Mouse (Mus musculus) hindbrain, embryonic 11.5 days (tissue): ENCODE measurements around the gene Mphosph9. TPM values are rescaled to one million over a fixed set of nuclear protein-coding genes. Genes with fewer than 3 reads are reported as not detected.
A peak's percentile ranks its signal among the peaks of the same experiment; 100 is the strongest.
"Not testable (repeated sequence)": the region's sequence is repeated elsewhere in the genome, so short reads cannot be mapped to it uniquely, and the experiment has no call there.

Experiments used
- ATAC-seq: fragments of 200-750 bp; cut with Nextera tagmentation; 2 replicates; pipeline ENCODE4 v1.8.0; 2017; ENCODE audit warnings: mild to moderate bottlenecking, moderate TSS enrichment, moderate library complexity; ENCODE audit not compliant: low FRiP score
- DNase-seq: peaks from one replicate; pipeline ENCODE4 v3.0.0-alpha.2; 2015; ENCODE audit warnings: low spot score
- H3K27ac ChIP-seq: fragments of 300-500 bp; sonication (generic); 2 replicates; pipeline ENCODE4 v1.5.1; 2014; ENCODE audit warnings: mild to moderate bottlenecking, low read depth, low read length
- H3K27me3 ChIP-seq: fragments of 300-500 bp; sonication (generic); 2 replicates; pipeline ENCODE4 v1.6.1; 2014; ENCODE audit warnings: mild to moderate bottlenecking, low read length, moderate library complexity, mixed read lengths; ENCODE audit not compliant: control insufficient read depth, insufficient read depth
- H3K36me3 ChIP-seq: fragments of 300-500 bp; sonication (generic); 2 replicates; pipeline ENCODE4 v1.6.1; 2014; ENCODE audit warnings: mild to moderate bottlenecking, low read length, moderate library complexity, mixed read lengths; ENCODE audit not compliant: control insufficient read depth, insufficient read depth
- H3K4me1 ChIP-seq: fragments of 300-500 bp; sonication (generic); replicated peaks from 2 replicates; pipeline ENCODE4 v1.6.1; 2014; ENCODE audit warnings: low read length, mixed read lengths; ENCODE audit not compliant: control insufficient read depth, insufficient read depth
- H3K4me2 ChIP-seq: fragments of 300-500 bp; sonication (generic); replicated peaks from 2 replicates; pipeline ENCODE4 v1.6.1; 2014; ENCODE audit warnings: mild to moderate bottlenecking, low read depth, low read length
- H3K4me3 ChIP-seq: fragments of 300-500 bp; sonication (generic); 2 replicates; pipeline ENCODE4 v1.5.1; 2014; ENCODE audit warnings: low read depth, low read length
- H3K9ac ChIP-seq: fragments of 300-500 bp; sonication (generic); 2 replicates; pipeline ENCODE4 v1.6.1; 2014; ENCODE audit warnings: low read depth, low read length
- H3K9me3 ChIP-seq: fragments of 300-500 bp; sonication (generic); 2 replicates; pipeline ENCODE4 v1.6.1; 2016; ENCODE audit warnings: low read length; ENCODE audit not compliant: control insufficient read depth
- WGBS: fragments of 180-500 bp; shearing (Covaris S2); extraction: QIAGEN DNeasy Blood & Tissue Kit; methylation state at CpG from one replicate; pipeline ENCODE4 v1.1.7; 2014; 5-methylcytosine and 5-hydroxymethylcytosine counted together
- polyA plus RNA-seq: library from polyadenylated mRNA; unstranded; fragments of >200 nt; fragmentation: Nextera tagmentation; extraction: Ambion mirVana; gene quantifications from 2 replicates; pipeline ENCODE4 v1.2.1, GENCODE M21; 2014

The Mphosph9 gene
- polyA plus RNA-seq, 1 experiment from 2014 or later, result 20.5 TPM

DNA sequence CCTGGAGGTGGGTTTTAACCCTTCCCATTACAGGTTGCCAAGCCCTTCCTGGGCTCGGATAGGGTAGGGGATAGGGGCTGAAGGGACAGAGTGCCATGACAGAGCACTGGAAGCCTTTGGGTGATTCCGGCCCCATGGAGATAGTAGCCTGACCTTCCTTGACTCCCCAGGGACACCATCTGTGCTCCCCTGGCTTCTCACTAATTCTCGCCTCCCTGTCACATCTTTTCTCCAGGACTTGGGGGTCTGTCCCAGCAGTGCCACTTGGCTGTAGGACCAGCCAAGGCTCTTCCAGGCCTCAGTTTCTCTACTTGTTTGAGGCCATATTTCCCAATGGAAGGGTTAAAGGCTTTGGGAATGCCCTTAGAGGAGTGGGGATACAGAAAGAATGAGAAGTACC, 23.8 kb upstream of the Mphosph9 start:
- Histone ChIP-seq H3K9me3 (no peaks in the 10 kb centered on the region), H3K27ac (peak overlapping the region; percentile 100), H3K9ac (peak overlapping the region; percentile 100), H3K4me3 (peak overlapping the region; percentile 98), H3K4me1 (peaks cover 9% of the 10 kb centered on the region), H3K27me3 (no peaks in the 10 kb centered on the region), H3K36me3 (peaks cover 10% of the 10 kb centered on the region), H3K4me2 (peak overlapping the region; percentile 89)
- peak; percentile 65 for DNase-seq
- WGBS, result 30% methylated on average over 3 of the region's 3 CpGs
- peak; percentile 13 for ATAC-seq

DNA sequence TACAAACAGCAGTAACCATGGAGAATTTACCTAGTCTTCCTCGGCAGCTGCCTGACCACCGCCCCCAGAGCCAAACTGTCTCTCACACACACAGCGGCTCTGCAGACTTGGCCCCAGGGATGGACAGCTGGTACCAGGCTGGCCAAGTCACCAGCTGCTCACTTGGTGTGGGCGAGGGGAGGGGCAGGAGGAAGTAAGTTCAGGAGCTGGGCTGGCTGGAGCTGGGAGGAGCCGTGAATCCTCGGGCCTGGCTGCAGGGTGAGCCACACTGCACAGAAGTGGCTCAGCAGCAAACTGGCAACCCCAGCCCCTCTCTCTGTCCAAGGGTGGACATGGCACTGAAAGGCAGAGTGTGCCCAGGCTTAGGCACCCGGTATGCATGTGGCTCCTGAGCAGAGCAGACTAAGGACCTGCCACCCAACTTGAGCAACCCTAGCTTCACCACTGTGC, 23.4 kb upstream of the Mphosph9 start:
- H3K4me3 ChIP-seq, result peak overlapping the region; percentile 98
- peak overlapping the region; percentile 89 for H3K4me2 ChIP-seq
- no peaks in the 10 kb centered on the region for H3K27me3 ChIP-seq
- ATAC-seq, result peak; percentile 73
- H3K36me3 ChIP-seq, result peaks cover 13% of the 10 kb centered on the region
- WGBS, result 22% methylated on average over 7 of the region's 7 CpGs
- peak overlapping the region; percentile 100 for H3K9ac ChIP-seq
- H3K9me3 ChIP-seq, result no peaks in the 10 kb centered on the region
- peaks cover 9% of the 10 kb centered on the region for H3K4me1 ChIP-seq
- peak overlapping the region; percentile 100 for H3K27ac ChIP-seq
- peak; percentile 83 for DNase-seq

DNA sequence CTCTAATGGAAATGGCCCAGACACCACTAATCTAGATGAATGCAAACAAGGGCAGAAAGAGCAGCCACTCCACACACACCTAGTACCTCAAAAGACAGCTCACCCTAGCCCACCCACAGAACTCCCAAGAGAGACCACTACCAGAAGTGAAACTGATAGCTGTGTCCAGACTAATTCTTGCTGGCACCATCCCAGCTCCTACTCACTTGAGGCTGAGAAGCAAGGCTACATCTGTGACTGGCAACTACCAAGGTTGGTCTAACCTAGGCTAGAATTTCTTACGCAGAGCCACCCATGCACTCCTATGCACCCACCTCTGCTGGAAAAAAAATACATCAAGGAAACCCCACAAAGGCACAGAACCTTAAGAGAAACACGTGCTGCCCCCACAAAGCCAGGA, 22.6 kb upstream of the Mphosph9 start:
- no peak for DNase-seq
- ATAC-seq, result no peak
- peak overlapping the region; percentile 100 for H3K27ac ChIP-seq
- peak overlapping the region; percentile 98 for H3K4me3 ChIP-seq
- 93% methylated on average over 2 of the region's 2 CpGs for WGBS
- H3K9ac ChIP-seq, result peak overlapping the region; percentile 100
- peaks cover 15% of the 10 kb centered on the region for H3K36me3 ChIP-seq
- peaks cover 9% of the 10 kb centered on the region for H3K4me1 ChIP-seq
- H3K4me2 ChIP-seq, result peak overlapping the region; percentile 89
- no peaks in the 10 kb centered on the region for H3K27me3 ChIP-seq
- H3K9me3 ChIP-seq, result no peaks in the 10 kb centered on the region

DNA sequence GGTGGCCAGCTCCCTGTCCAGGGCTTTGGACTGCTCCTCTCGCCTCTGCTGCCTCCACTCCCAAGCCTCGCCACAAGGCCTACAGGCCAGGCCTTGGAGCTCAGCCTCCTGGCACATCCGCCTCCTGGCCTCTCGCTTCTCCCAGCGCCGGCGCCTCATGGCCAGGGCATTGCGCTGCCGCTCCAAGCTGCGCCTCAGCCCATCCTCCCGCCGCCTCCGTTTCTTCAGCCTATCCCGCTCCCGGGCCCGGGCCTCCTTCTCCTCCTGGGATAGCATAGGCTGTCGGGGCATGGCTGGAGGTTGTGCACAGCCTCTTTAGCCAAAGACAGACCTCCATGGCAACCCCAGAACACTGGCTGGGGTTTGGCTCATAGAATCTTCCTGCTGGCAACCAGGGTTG, 21.4 kb upstream of the Mphosph9 start:
- peaks cover 20% of the 10 kb centered on the region for H3K36me3 ChIP-seq
- WGBS, result 94% methylated on average over 17 of the region's 17 CpGs
- H3K4me1 ChIP-seq, result peaks cover 9% of the 10 kb centered on the region
- ATAC-seq (no peak), DNase-seq (no peak)
- no peaks in the 10 kb centered on the region for H3K9me3 ChIP-seq
- peak overlapping the region; percentile 1; the same call in 1 of the 2 replicates for H3K4me3 ChIP-seq
- no peaks in the 10 kb centered on the region for H3K27me3 ChIP-seq
- H3K4me2 ChIP-seq, result no peak overlapping the region
- peak overlapping the region; percentile 100 for H3K27ac ChIP-seq
- H3K9ac ChIP-seq, result no peak overlapping the region

DNA sequence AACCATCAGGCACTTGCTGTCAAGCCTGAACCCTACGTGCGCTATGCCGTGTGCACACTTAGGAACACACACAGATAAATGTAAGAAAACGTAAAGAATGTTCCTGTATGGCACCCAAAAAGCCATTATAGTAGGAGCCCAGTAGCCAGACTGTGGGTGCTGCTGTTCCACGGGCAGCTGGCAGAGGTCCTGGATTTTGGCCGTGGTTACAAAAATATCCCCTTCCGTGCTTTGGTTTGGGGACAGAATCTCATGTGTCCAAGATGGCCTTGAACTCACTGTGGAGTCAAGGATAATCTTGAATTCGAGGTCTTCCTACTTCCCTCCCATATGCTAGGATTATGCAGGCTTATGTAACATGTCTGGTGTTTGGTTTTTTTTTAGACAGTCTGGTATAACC, 15.1 kb upstream of the Mphosph9 start:
- 83% methylated on average over 8 of the region's 8 CpGs for WGBS
- H3K27me3 ChIP-seq, result no peaks in the 10 kb centered on the region
- no peaks in the 10 kb centered on the region for H3K9me3 ChIP-seq
- H3K4me1 ChIP-seq, result 0 out of 2 replicates have a peak, but pooled peaks cover 3% of the 10 kb centered on the region
- no peak for ATAC-seq
- H3K36me3 ChIP-seq, result peaks cover 13% of the 10 kb centered on the region
- H3K9ac ChIP-seq, result no peak overlapping the region
- DNase-seq, result no peak
- H3K4me2 ChIP-seq, result no peak overlapping the region
- H3K4me3 ChIP-seq, result no peak overlapping the region
- H3K27ac ChIP-seq, result no peak overlapping the region

DNA sequence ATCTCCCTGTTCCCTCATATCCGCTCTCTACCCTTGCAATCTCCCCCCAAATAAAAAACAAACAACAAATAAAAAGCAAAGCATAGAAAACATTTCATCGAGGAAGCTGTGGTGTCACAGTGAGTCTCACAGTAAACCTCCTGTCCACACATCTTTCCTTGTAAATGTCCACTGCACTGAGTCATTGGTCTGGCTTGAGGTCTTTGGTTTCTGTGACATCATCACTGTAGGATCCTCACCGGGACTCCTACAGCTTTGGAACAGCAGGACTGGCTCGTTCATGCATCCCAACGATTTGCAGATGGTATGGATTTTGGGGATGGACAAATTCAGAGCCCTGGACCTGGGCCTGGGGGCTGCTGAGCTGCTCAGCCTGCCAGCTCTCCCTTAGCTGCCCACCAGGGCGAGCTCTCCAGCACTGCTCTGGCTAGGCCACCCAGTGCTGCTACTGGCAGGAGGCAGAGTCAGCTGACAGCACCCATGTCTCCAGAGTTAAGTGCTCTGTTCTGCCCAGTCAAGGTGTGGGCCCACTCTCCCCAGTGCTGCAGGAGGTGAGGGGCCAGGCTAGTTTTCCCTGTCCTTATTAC, 14.1 kb upstream of the Mphosph9 start:
- H3K4me1 ChIP-seq, H3K9ac ChIP-seq, H3K27me3 ChIP-seq, H3K9me3 ChIP-seq, H3K4me3 ChIP-seq, H3K27ac ChIP-seq, ATAC-seq, H3K4me2 ChIP-seq, DNase-seq: not testable (repeated sequence)
- 76% methylated on average over 6 of the region's 6 CpGs for WGBS
- H3K36me3 ChIP-seq, result peaks cover 13% of the 10 kb centered on the region

DNA sequence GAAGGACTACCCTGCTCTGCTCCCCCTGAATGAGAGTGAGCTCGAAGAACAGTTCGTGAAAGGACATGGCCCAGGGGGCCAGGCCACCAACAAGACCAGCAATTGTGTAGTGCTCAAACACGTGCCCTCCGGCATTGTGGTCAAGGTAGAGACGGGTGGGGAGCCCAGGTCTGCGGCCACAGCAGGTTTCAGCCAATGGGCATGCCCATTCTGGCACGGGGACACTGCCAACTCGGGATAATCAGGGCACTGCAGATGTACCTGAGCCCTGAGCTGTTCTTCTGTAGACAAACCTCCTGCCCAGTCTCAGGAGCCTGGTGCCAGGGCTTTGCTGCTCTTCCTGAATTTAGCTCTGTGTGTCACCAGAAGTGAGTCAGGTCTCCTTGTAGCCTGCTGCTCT, 11.0 kb upstream of the Mphosph9 start:
- DNase-seq (no peak), ATAC-seq (no peak)
- H3K36me3 ChIP-seq, result no peaks in the 10 kb centered on the region
- H3K4me1 ChIP-seq, result peaks cover 5% of the 10 kb centered on the region; the same call in 1 of the 2 replicates
- H3K27me3 ChIP-seq, result no peaks in the 10 kb centered on the region
- no peak overlapping the region for H3K4me3 ChIP-seq
- H3K27ac ChIP-seq, result no peak overlapping the region
- H3K9ac ChIP-seq, result 0 out of 2 replicates have a peak overlapping the region, but pooled peaks have one; percentile 11
- H3K4me2 ChIP-seq, result no peak overlapping the region
- H3K9me3 ChIP-seq, result no peaks in the 10 kb centered on the region
- 85% methylated on average over 8 of the region's 8 CpGs for WGBS

DNA sequence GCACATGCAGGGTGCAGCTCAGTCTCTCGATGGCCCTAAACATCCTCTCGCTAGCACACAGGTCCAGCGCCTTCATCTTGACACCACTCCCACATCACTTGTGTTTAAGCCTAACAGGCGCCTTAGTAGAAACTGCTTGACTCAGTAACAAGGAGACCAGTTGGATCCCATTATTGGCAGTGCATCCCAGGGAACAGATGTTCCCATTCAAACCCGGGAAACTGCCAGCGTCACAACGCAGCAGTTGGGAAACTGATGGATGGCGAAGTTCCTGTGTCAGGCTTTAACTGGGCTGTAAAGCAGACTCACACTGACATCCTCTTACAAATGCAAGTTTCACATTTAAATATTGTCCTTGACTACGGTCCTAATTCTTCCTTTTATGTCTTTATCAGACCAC, 10.1 kb upstream of the Mphosph9 start:
- Histone ChIP-seq H3K9me3 (no peaks in the 10 kb centered on the region), H3K4me3 (no peak overlapping the region), H3K27me3 (no peaks in the 10 kb centered on the region), H3K4me1 (peaks cover 5% of the 10 kb centered on the region; the same call in 1 of the 2 replicates), H3K9ac (no peak overlapping the region), H3K4me2 (no peak overlapping the region), H3K27ac (peak overlapping the region; percentile 43; the same call in 1 of the 2 replicates), H3K36me3 (no peaks in the 10 kb centered on the region)
- no peak for ATAC-seq
- peak; percentile 33 for DNase-seq
- WGBS, result 52% methylated on average over 9 of the region's 9 CpGs

DNA sequence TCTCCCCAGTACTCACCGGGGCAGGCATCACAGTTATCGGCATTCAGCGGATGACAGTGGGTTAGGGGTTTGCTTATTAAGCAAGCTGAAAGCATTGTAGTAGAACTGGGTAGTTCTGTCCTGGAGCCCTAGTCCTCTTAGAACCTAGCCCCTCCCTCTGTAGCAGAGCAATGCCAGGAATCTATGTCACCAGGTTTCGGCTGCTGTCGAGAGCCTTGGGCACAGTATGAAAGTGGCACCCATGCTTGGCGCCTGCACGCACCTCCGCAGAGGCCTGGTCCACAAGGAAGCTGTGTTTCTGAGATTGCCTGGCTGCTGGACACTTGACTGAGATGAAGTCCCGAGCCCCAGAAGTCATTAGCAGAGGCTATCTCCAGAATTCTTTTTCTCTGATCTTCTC, 9.3 kb upstream of the Mphosph9 start:
- Histone ChIP-seq H3K4me1 (peaks cover 5% of the 10 kb centered on the region; the same call in 1 of the 2 replicates), H3K4me2 (no peak overlapping the region), H3K4me3 (no peak overlapping the region), H3K36me3 (no peaks in the 10 kb centered on the region), H3K27ac (peak overlapping the region; percentile 43), H3K9ac (no peak overlapping the region), H3K27me3 (no peaks in the 10 kb centered on the region), H3K9me3 (no peaks in the 10 kb centered on the region)
- ATAC-seq (no peak), DNase-seq (no peak)
- WGBS, result 84% methylated on average over 9 of the region's 9 CpGs
